Mouse (Mus musculus) kidney, postnatal 0 days (tissue): Measurements from ENCODE around the gene Naa80. TPM values are rescaled to one million over a fixed set of nuclear protein-coding genes. Genes with fewer than 3 reads are reported as not detected.

Experiments
- ATAC-seq: fragments of 200-750 bp; cut with Nextera tagmentation; replicated peaks from 2 replicates; pipeline ENCODE4 v1.8.0; 2017; ENCODE audit warnings: low read depth, moderate number of reproducible peaks, moderate TSS enrichment, moderate library complexity; ENCODE audit not compliant: low FRiP score
- DNase-seq: peaks from one replicate; pipeline ENCODE4 v3.0.0-alpha.2; 2016; ENCODE audit warnings: low spot score
- H3K27ac ChIP-seq: fragments of 300-500 bp; sonication (generic); 2 replicates; pipeline ENCODE4 v1.5.1; 2014; ENCODE audit warnings: mild to moderate bottlenecking
- H3K27me3 ChIP-seq: fragments of 300-500 bp; sonication (generic); 2 replicates; pipeline ENCODE4 v1.6.1; 2014; ENCODE audit warnings: low read length, mixed read lengths; ENCODE audit not compliant: insufficient read depth
- H3K36me3 ChIP-seq: fragments of 300-500 bp; sonication (generic); 2 replicates; pipeline ENCODE4 v1.6.1; 2014; ENCODE audit warnings: low read length, mixed read lengths; ENCODE audit not compliant: insufficient read depth
- H3K4me1 ChIP-seq: fragments of 300-500 bp; sonication (generic); replicated peaks from 2 replicates; pipeline ENCODE4 v1.6.1; 2014; ENCODE audit warnings: antibody characterized with exemption, low read length, mixed read lengths; ENCODE audit not compliant: insufficient read depth
- H3K4me2 ChIP-seq: fragments of 300-500 bp; sonication (generic); 2 replicates; pipeline ENCODE4 v1.6.1; 2014; ENCODE audit warnings: mild to moderate bottlenecking, low read length, moderate library complexity, mixed read lengths
- H3K4me3 ChIP-seq: fragments of 300-500 bp; sonication (generic); replicated peaks from 2 replicates; pipeline ENCODE4 v1.5.1; 2014; ENCODE audit warnings: low read depth, low read length
- H3K9ac ChIP-seq: fragments of 300-500 bp; sonication (generic); 2 replicates; pipeline ENCODE4 v1.6.1; 2014; ENCODE audit warnings: low read depth, low read length
- H3K9me3 ChIP-seq: fragments of 300-500 bp; sonication (generic); replicated peaks from 2 replicates; pipeline ENCODE4 v1.6.1; 2016; ENCODE audit warnings: low read length, inconsistent platforms, mixed read lengths
- CTCF ChIP-seq: IDR thresholded peaks from 2 replicates; pipeline ENCODE4 v1.5.1; 2016; ENCODE audit warnings: antibody characterized with exemption, low read depth, mild to moderate bottlenecking, moderate library complexity
- WGBS: fragments of 180-500 bp; shearing (Covaris S2); extraction: QIAGEN DNeasy Blood & Tissue Kit; methylation state at CpG from one replicate; pipeline ENCODE4 v1.1.7; 2014; 5-methylcytosine and 5-hydroxymethylcytosine counted together
- polyA plus RNA-seq: library from polyadenylated mRNA; unstranded; fragments of >200 nt; fragmentation: Nextera tagmentation; extraction: Ambion mirVana; gene quantifications from 2 replicates; pipeline ENCODE4 v1.2.1, GENCODE M21; 2015

The Naa80 gene
- polyA plus RNA-seq, 1 experiment from 2014 or later: 22.3 TPM

DNA sequence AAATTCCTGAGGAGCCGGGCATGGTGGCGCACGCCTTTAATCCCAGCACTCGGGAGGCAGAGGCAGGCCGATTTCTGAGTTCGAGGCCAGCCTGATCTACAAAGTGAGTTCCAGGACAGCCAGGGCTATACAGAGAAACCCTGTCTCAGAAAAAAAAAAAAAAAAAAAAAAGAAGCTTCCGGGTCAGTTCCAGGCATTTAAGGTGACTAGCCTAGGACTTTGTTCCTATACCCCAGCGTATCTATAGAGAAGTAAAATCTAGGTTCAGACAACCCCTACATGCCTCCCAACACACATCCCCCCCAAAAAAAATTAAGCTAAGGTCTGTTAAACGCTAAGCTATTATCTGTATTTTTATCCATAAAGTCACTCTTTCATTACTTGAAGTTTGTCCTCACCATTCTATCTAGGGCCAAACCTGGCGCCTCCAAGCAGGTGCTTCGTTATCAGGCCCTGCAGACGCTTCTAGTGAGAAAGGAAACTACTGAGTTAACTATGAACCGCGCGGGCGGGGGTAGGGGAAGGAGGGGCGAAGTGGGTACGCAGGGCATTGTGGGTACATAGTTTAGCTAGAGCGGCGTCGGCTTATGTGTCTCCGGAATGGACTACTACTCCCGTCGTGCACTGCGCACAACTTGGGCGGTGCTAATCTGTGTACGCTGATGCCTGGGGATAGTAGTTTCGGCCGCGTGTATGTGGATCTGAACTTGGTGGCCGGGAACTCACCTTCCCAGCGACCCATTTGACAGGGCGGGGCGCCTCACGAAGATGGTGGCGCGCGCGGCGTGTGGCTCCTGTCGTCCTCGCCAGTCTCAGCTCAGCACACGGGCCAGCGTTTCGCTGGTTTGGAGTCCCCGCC, 8.5 kb downstream of the Naa80 start, which contains the start of gene Ifrd2:
Gene Ifrd2 (plus strand): TSS at position 669 of the 859 bp plus-strand sequence.
- Histone ChIP-seq H3K27me3 (no peaks in the 10 kb centered on the region), H3K4me3 (peak within 1 kb of the TSS; percentile 56), H3K27ac (no peak within 1 kb of the TSS), H3K36me3 (peaks cover 26% of the 10 kb centered on the region), H3K4me2 (peak within 1 kb of the TSS; percentile 74), H3K4me1 (peaks cover 16% of the 10 kb centered on the region), H3K9me3 (no peaks in the 10 kb centered on the region), H3K9ac (peak within 1 kb of the TSS; percentile 52)
- TF ChIP-seq CTCF: no peak
- DNase-seq (peak; percentile 99), ATAC-seq (peak; percentile 96)
- 15% methylated on average over 46 of the region's 46 CpGs for WGBS

- Histone ChIP-seq H3K9me3 (no peaks in the 10 kb centered on the region), H3K4me1 (peaks cover 12% of the 10 kb centered on the region), H3K4me3 (peak overlapping the region; percentile 56), H3K9ac (peak overlapping the region; percentile 52), H3K4me2 (peak overlapping the region; percentile 74), H3K27me3 (no peaks in the 10 kb centered on the region), H3K27ac (no peak overlapping the region), H3K36me3 (peaks cover 28% of the 10 kb centered on the region)
- WGBS: 2% methylated on average over 33 of the region's 33 CpGs
- peak; percentile 34 for ATAC-seq
- TF ChIP-seq CTCF: no peak
- peak; percentile 34 for DNase-seq
These were observed 9.3 kb downstream of the Naa80 start for GRCm38 (mm10) chr9:107587833-107588639.

DNA sequence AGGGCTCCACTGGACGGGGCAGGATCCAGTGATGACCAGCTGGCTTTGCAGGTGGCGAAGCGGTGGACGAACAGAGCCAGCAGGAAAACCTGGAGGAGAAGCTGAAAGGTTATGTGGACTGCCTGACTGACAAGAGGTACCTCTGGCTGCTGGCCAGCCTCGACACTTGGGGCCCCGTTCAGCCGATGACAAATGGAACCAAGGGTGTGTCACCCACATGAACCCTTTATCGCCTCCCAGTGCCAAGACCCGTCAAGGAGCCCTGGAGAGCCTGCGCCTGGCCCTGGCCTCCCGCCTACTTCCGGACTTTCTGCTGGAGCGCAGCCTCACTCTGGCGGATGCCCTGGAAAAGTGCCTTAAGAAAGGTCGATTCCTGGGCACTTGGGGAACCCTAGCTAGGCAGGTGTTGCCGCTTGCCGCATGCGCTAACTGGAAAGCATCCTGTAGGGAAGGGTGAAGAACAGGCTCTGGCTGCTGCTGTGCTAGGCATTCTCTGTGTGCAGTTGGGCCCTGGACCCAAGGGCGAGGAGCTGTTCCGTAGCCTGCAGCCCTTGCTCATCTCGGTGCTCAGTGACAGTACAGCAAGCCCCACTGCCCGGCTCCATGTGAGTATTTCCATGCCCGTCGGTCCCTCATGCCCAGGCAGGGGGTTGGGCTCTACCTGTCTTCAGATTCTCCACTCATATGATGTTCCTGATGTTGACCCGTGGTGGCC, 11.5 kb downstream of the Naa80 start:
- Histone ChIP-seq H3K36me3 (peaks cover 34% of the 10 kb centered on the region), H3K9me3 (no peaks in the 10 kb centered on the region), H3K9ac (no peak overlapping the region), H3K4me2 (no peak overlapping the region), H3K27me3 (no peaks in the 10 kb centered on the region), H3K4me1 (peaks cover 12% of the 10 kb centered on the region), H3K4me3 (no peak overlapping the region), H3K27ac (no peak overlapping the region)
- ATAC-seq (no peak), DNase-seq (no peak)
- WGBS: 83% methylated on average over 25 of the region's 25 CpGs
- no peak for TF ChIP-seq CTCF

GRCm38 (mm10) chr9:107590773-107591060, 12.0 kb downstream of the Naa80 start:
- Histone ChIP-seq H3K36me3 (peaks cover 34% of the 10 kb centered on the region), H3K4me1 (peaks cover 12% of the 10 kb centered on the region), H3K4me3 (no peak overlapping the region), H3K9me3 (no peaks in the 10 kb centered on the region), H3K4me2 (no peak overlapping the region), H3K27ac (no peak overlapping the region), H3K9ac (no peak overlapping the region), H3K27me3 (no peaks in the 10 kb centered on the region)
- ATAC-seq (no peak), DNase-seq (no peak)
- 84% methylated on average over 6 of the region's 6 CpGs for WGBS
- no peak for TF ChIP-seq CTCF

DNA sequence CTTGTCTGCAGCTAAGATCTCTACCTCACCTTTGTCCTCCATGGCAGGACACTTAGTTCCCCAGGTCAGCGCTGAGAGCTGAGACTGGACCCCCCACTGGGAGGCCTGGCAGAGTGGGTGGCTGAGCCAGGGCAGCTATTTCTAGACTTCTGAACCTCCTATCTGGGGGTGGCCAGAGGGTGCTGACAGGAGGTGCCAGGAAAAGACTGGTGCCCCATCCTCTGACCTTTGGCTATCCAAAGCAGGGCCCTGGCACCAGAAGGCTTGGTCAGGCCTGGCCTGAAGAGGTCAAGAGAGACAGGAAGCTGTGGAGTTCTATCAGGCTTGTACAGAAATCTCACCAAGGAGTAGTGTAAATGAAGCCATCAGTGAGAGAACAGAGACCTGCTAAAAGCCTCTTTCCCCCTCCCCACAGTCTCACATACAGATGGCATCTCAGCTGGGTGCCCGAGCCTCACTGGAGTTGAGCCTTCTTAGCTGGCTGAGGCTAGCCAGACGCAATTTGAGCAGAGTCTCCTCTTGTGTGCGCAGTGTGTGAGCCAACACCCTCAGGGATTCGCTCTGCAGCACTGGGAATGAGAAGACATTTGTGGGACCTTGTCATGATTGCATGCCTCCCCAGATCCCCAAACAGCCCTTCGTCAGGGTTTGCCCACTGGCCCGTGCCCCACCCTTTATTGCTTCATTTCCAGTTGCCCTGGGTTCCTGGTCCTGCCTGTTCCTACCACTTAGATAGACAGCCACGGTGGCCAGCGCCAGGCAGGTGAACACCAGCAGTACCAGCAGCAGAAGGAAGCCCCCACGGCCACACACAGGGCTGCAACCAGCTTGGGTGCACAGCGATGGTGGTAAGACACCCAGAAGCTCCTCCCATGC, 14.7 kb downstream of the Naa80 start:
- Histone ChIP-seq H3K27ac (no peak overlapping the region), H3K4me3 (no peak overlapping the region), H3K9ac (no peak overlapping the region), H3K36me3 (peaks cover 34% of the 10 kb centered on the region), H3K4me1 (peaks cover 7% of the 10 kb centered on the region), H3K4me2 (no peak overlapping the region), H3K9me3 (no peaks in the 10 kb centered on the region), H3K27me3 (no peaks in the 10 kb centered on the region)
- 82% methylated on average over 11 of the region's 11 CpGs for WGBS
- TF ChIP-seq CTCF: no peak
- ATAC-seq (no peak), DNase-seq (no peak)
